Mouse (Mus musculus): ENCODE results near the gene Agbl4. TPM values are rescaled to one million over a fixed set of nuclear protein-coding genes. Genes with fewer than 3 reads are reported as not detected.

Agbl4 gene
- polyA plus RNA-seq, 1 experiment from 2014 or later = 2.7 TPM

GRCm38 (mm10) chr4:111673904-111674303 lies 1276.4 kb downstream of the Agbl4 start:
- Histone ChIP-seq H3K4me2 (ENCODE audit: low read length) (no peak overlapping the region), H3K27me3 (replicated peaks; ENCODE audit: control insufficient read depth, insufficient read depth, low read length) (peaks cover 5% of the 10 kb centered on the region; the same call in 1 of the 2 replicates), H3K4me1 (replicated peaks; ENCODE audit: control insufficient read depth, insufficient read depth, low read length) (peaks cover 13% of the 10 kb centered on the region), H3K27ac (ENCODE audit: low read length) (no peak overlapping the region), H3K9ac (replicated peaks; ENCODE audit: low read depth, low read length) (no peak overlapping the region), H3K36me3 (ENCODE audit: control insufficient read depth, insufficient read depth) (no peaks in the 10 kb centered on the region), H3K4me3 (replicated peaks; ENCODE audit: low read length) (no peak overlapping the region), H3K9me3 (ENCODE audit: control insufficient read depth, low read length) (no peaks in the 10 kb centered on the region)
- no peak for ATAC-seq

GRCm38 (mm10) chr4:111681926-111682325 lies 1284.5 kb downstream of the Agbl4 start:
- H3K4me1 ChIP-seq (replicated peaks; ENCODE audit: control insufficient read depth, insufficient read depth, low read length) = peaks cover 13% of the 10 kb centered on the region
- no peak for ATAC-seq
- WGBS = 79% methylated on average over 5 of the region's 5 CpGs

GRCm38 (mm10) chr4:111682793-111683192 lies 1285.3 kb downstream of the Agbl4 start:
- Histone ChIP-seq H3K4me2 (ENCODE audit: low read length) (no peak overlapping the region), H3K27ac (ENCODE audit: low read length) (no peak overlapping the region), H3K9ac (replicated peaks; ENCODE audit: low read depth, low read length) (no peak overlapping the region), H3K4me3 (replicated peaks; ENCODE audit: low read length) (no peak overlapping the region), H3K36me3 (ENCODE audit: control insufficient read depth, insufficient read depth) (no peaks in the 10 kb centered on the region), H3K9me3 (ENCODE audit: control insufficient read depth, low read length) (no peaks in the 10 kb centered on the region), H3K27me3 (replicated peaks; ENCODE audit: control insufficient read depth, insufficient read depth, low read length) (peaks cover 3% of the 10 kb centered on the region; the same call in 1 of the 2 replicates), H3K4me1 (replicated peaks; ENCODE audit: control insufficient read depth, insufficient read depth, low read length) (peaks cover 16% of the 10 kb centered on the region)
- 88% methylated on average over 3 of the region's 3 CpGs for WGBS
- no peak for ATAC-seq

More at GRCm38 (mm10) chr4:111681926-111682325, 1284.5 kb downstream of the Agbl4 start:
- Histone ChIP-seq H3K9me3 (ENCODE audit: control insufficient read depth, low read length) (no peaks in the 10 kb centered on the region), H3K27ac (ENCODE audit: low read length) (no peak overlapping the region), H3K9ac (replicated peaks; ENCODE audit: low read depth, low read length) (no peak overlapping the region), H3K27me3 (replicated peaks; ENCODE audit: control insufficient read depth, insufficient read depth, low read length) (0 out of 2 replicates have a peak, but pooled peaks cover 3% of the 10 kb centered on the region), H3K4me3 (replicated peaks; ENCODE audit: low read length) (no peak overlapping the region), H3K36me3 (ENCODE audit: control insufficient read depth, insufficient read depth) (no peaks in the 10 kb centered on the region), H3K4me2 (ENCODE audit: low read length) (no peak overlapping the region)

- H3K9me3 ChIP-seq (ENCODE audit: control insufficient read depth, low read length) = no peaks in the 10 kb centered on the region
- no peaks in the 10 kb centered on the region for H3K36me3 ChIP-seq (ENCODE audit: control insufficient read depth, insufficient read depth)
- WGBS = 13% methylated on average over 5 of the region's 5 CpGs
- H3K27me3 ChIP-seq (replicated peaks; ENCODE audit: control insufficient read depth, insufficient read depth, low read length) = peaks cover 8% of the 10 kb centered on the region
- peaks cover 16% of the 10 kb centered on the region for H3K4me1 ChIP-seq (replicated peaks; ENCODE audit: control insufficient read depth, insufficient read depth, low read length)
- H3K4me2 ChIP-seq (ENCODE audit: low read length) = no peak overlapping the region
- H3K4me3 ChIP-seq (replicated peaks; ENCODE audit: low read length) = no peak overlapping the region
- peak; percentile 77 for ATAC-seq
- H3K27ac ChIP-seq (ENCODE audit: low read length) = no peak overlapping the region
- H3K9ac ChIP-seq (replicated peaks; ENCODE audit: low read depth, low read length) = no peak overlapping the region
Observed at GRCm38 (mm10) chr4:111683843-111684242, 1286.4 kb downstream of the Agbl4 start.

GRCm38 (mm10) chr4:111685951-111686350 lies 1288.5 kb downstream of the Agbl4 start:
- H3K4me2 ChIP-seq (ENCODE audit: low read length) = no peak overlapping the region
- H3K4me1 ChIP-seq (replicated peaks; ENCODE audit: control insufficient read depth, insufficient read depth, low read length) = peaks cover 16% of the 10 kb centered on the region
- H3K4me3 ChIP-seq (replicated peaks; ENCODE audit: low read length) = no peak overlapping the region
- ATAC-seq = peak; percentile 50
- H3K36me3 ChIP-seq (ENCODE audit: control insufficient read depth, insufficient read depth) = no peaks in the 10 kb centered on the region
- H3K27me3 ChIP-seq (replicated peaks; ENCODE audit: control insufficient read depth, insufficient read depth, low read length) = peaks cover 17% of the 10 kb centered on the region
- 37% methylated on average over 2 of the region's 2 CpGs for WGBS
- no peak overlapping the region for H3K27ac ChIP-seq (ENCODE audit: low read length)
- no peaks in the 10 kb centered on the region for H3K9me3 ChIP-seq (ENCODE audit: control insufficient read depth, low read length)
- H3K9ac ChIP-seq (replicated peaks; ENCODE audit: low read depth, low read length) = no peak overlapping the region

GRCm38 (mm10) chr4:111686951-111687350 lies 1289.5 kb downstream of the Agbl4 start:
- H3K9me3 ChIP-seq (ENCODE audit: control insufficient read depth, low read length) = no peaks in the 10 kb centered on the region
- peaks cover 16% of the 10 kb centered on the region for H3K4me1 ChIP-seq (replicated peaks; ENCODE audit: control insufficient read depth, insufficient read depth, low read length)
- peak overlapping the region; percentile 24; the same call in 1 of the 2 replicates for H3K4me2 ChIP-seq (ENCODE audit: low read length)
- H3K27me3 ChIP-seq (replicated peaks; ENCODE audit: control insufficient read depth, insufficient read depth, low read length) = peaks cover 17% of the 10 kb centered on the region
- peak; percentile 69 for ATAC-seq
- H3K9ac ChIP-seq (replicated peaks; ENCODE audit: low read depth, low read length) = no peak overlapping the region
- H3K4me3 ChIP-seq (replicated peaks; ENCODE audit: low read length) = no peak overlapping the region
- H3K27ac ChIP-seq (ENCODE audit: low read length) = no peak overlapping the region
- WGBS = 4% methylated on average over 9 of the region's 9 CpGs
- H3K36me3 ChIP-seq (ENCODE audit: control insufficient read depth, insufficient read depth) = no peaks in the 10 kb centered on the region

- Histone ChIP-seq H3K27me3 (replicated peaks; ENCODE audit: control insufficient read depth, insufficient read depth, low read length) (peaks cover 17% of the 10 kb centered on the region), H3K9me3 (ENCODE audit: control insufficient read depth, low read length) (no peaks in the 10 kb centered on the region), H3K36me3 (ENCODE audit: control insufficient read depth, insufficient read depth) (no peaks in the 10 kb centered on the region), H3K9ac (replicated peaks; ENCODE audit: low read depth, low read length) (no peak overlapping the region), H3K4me2 (ENCODE audit: low read length) (peak overlapping the region; percentile 32), H3K4me3 (replicated peaks; ENCODE audit: low read length) (no peak overlapping the region), H3K27ac (ENCODE audit: low read length) (no peak overlapping the region), H3K4me1 (replicated peaks; ENCODE audit: control insufficient read depth, insufficient read depth, low read length) (peaks cover 16% of the 10 kb centered on the region)
- no peak for ATAC-seq
- WGBS = 12% methylated on average over 6 of the region's 6 CpGs
Observed at GRCm38 (mm10) chr4:111687613-111688012, 1290.2 kb downstream of the Agbl4 start.

GRCm38 (mm10) chr4:111691057-111691543 lies 1293.6 kb downstream of the Agbl4 start:
- 16% methylated on average over 5 of the region's 5 CpGs for WGBS
- peak; percentile 67 for ATAC-seq
- Histone ChIP-seq H3K4me3 (replicated peaks; ENCODE audit: low read length) (no peak overlapping the region), H3K4me1 (replicated peaks; ENCODE audit: control insufficient read depth, insufficient read depth, low read length) (peaks cover 10% of the 10 kb centered on the region), H3K36me3 (ENCODE audit: control insufficient read depth, insufficient read depth) (no peaks in the 10 kb centered on the region), H3K27ac (ENCODE audit: low read length) (no peak overlapping the region), H3K4me2 (ENCODE audit: low read length) (no peak overlapping the region), H3K27me3 (replicated peaks; ENCODE audit: control insufficient read depth, insufficient read depth, low read length) (peaks cover 15% of the 10 kb centered on the region), H3K9ac (replicated peaks; ENCODE audit: low read depth, low read length) (no peak overlapping the region), H3K9me3 (ENCODE audit: control insufficient read depth, low read length) (no peaks in the 10 kb centered on the region)

- H3K4me1 ChIP-seq (replicated peaks; ENCODE audit: control insufficient read depth, insufficient read depth, low read length) = no peaks in the 10 kb centered on the region
- no peak overlapping the region for H3K4me2 ChIP-seq (ENCODE audit: low read length)
- ATAC-seq = no peak
- no peaks in the 10 kb centered on the region for H3K9me3 ChIP-seq (ENCODE audit: control insufficient read depth, low read length)
- H3K27me3 ChIP-seq (replicated peaks; ENCODE audit: control insufficient read depth, insufficient read depth, low read length) = no peaks in the 10 kb centered on the region
- 71% methylated on average over 1 of the region's 1 CpGs for WGBS
- no peak overlapping the region for H3K27ac ChIP-seq (ENCODE audit: low read length)
- H3K36me3 ChIP-seq (ENCODE audit: control insufficient read depth, insufficient read depth) = no peaks in the 10 kb centered on the region
- no peak overlapping the region for H3K4me3 ChIP-seq (replicated peaks; ENCODE audit: low read length)
- H3K9ac ChIP-seq (replicated peaks; ENCODE audit: low read depth, low read length) = no peak overlapping the region
Observed at GRCm38 (mm10) chr4:111701381-111701780, 1303.9 kb downstream of the Agbl4 start.

- Histone ChIP-seq H3K36me3 (ENCODE audit: control insufficient read depth, insufficient read depth) (no peaks in the 10 kb centered on the region), H3K9me3 (ENCODE audit: control insufficient read depth, low read length) (no peaks in the 10 kb centered on the region), H3K9ac (replicated peaks; ENCODE audit: low read depth, low read length) (no peak overlapping the region), H3K4me1 (replicated peaks; ENCODE audit: control insufficient read depth, insufficient read depth, low read length) (no peaks in the 10 kb centered on the region), H3K4me3 (replicated peaks; ENCODE audit: low read length) (no peak overlapping the region), H3K27me3 (replicated peaks; ENCODE audit: control insufficient read depth, insufficient read depth, low read length) (no peaks in the 10 kb centered on the region), H3K4me2 (ENCODE audit: low read length) (no peak overlapping the region), H3K27ac (ENCODE audit: low read length) (no peak overlapping the region)
- ATAC-seq = no peak
- WGBS = 95% methylated on average over 2 of the region's 2 CpGs
Observed at GRCm38 (mm10) chr4:111704126-111704525, 1306.7 kb downstream of the Agbl4 start.
